Mouse (Mus musculus) thymus, postnatal 25 days (tissue): ENCODE measurements at regions not wholly inside any gene's neighbourhood (a gene's known extent, or its start where the extent isn't known, plus 50 kb on each side); places are given as distances from the start of the nearest gene placed in this dataset.
"Not testable (repeated sequence)": the region's sequence is repeated elsewhere in the genome, so short reads cannot be mapped to it uniquely, and the experiment has no call there.

Experiments used
- DNase-seq: peaks from one replicate; pipeline ENCODE4 v3.0.0; 2022

DNA sequence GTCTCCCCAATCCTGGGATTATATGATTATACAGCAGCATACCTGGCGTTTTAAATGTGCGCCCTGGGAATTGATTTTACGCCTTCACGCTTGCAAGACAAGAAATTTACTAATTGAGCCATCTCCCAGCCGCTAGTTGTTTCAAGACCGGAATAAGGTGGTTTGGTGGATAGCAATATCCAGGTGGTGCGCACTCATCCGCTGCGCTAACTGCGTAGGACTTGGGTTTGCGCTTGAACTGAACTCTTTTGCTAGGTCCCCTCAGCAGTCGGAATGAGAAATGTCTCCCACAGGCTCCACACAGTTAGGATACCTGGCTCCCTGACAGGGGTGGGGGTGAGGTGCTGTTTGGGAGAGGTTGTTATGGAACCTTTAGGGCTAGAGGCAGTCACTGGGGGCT, 136.4 kb upstream of the Rybp start:
- no peak for DNase-seq

GRCm38 (mm10) chr6:100422603-100423002, 135.3 kb upstream of the Rybp start:
- no peak for DNase-seq

DNA sequence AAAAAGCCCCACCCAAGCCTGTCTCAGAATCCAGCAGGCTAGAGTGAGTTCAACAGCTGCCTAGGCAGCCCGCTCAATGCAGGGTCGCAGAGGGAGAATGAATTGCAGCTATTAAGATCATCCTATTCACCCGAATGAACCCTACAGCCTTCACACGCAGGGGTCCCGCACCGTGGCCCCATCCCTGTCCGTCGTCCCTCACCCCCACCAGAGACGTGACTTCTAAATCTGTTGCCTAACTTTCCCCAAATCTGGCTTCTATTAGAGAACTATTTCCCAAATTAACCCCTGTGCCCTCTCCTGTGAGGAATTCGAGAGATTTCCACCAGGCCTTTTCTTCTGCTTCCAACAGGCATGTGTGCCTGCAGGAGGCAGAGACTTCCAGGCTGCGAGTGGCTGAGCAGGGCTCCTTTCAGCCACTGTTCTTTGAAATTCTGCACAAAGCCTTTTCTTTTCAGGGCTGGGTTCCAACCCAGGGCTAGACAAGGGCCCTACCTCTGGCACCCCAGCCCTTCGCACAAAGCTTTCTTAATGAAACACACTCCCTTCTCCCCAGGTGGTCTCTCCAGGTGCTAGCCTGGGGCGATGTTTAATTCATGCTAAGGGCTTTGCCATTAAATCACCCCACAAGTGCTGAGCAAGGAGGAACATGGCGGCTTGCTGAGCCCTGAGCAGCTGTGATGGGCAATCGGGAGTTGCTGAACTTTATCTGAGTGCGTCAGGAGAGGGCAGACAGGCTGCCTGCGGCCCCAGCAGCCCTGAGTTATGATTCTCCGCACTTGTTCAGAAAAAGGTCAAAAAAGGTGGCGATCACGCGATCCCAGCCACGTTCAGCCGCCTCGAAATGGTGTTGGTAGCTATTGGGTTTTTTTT, 134.7 kb upstream of the Rybp start:
- DNase-seq, result no peak

- DNase-seq, result no peak
Observed at GRCm38 (mm10) chr6:100420602-100421001, 133.3 kb upstream of the Rybp start.

GRCm38 (mm10) chr6:100419782-100420540, 132.7 kb upstream of the Rybp start:
- DNase-seq, result no peak

- DNase-seq, result no peak
Observed at GRCm38 (mm10) chr6:100416046-100416445, 128.8 kb upstream of the Rybp start.

DNA sequence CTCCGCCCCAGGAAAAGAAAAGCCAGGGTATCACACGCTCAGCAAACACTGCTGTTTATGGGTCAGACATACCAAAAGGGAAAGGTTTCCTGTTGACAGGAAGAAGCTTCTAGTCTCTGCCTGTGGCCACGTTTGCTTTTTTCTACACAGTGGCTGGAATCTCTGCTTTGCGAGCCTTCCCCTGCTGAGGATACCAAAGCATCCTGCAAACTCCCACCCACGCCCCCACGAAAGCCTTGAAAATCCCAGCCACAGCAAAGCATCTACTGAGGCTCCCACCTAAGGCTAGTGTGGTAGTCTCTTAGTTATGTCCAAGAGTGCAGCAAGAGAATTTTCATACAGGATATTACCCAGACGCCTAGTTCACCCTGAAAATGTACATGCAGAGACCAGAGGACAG, 128.2 kb upstream of the Rybp start:
- DNase-seq, result no peak

GRCm38 (mm10) chr6:100414836-100415235, 127.6 kb upstream of the Rybp start:
- DNase-seq, result no peak

DNA sequence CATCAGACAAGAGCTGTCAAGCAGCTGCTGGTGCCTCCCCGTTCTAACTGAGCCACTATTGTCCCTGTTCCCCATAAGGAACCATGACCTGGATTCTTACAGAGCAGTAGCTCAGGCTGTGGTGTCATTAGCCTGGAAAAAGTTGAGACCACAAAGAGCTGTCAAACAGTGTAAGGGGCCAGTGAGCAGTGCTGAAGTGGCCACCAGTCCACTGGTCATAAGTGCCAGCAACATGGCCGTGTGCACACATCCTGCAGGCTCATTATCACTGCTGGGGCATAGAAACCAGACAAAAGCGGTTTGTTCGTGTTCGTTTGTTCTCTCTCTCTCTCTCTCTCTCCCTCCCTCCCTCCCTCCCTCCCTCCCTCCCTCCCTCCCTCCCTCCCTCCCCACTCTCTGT, 125.2 kb upstream of the Rybp start:
- no peak for DNase-seq

- no peak for DNase-seq
Observed at GRCm38 (mm10) chr6:100411968-100412367, 124.7 kb upstream of the Rybp start.

GRCm38 (mm10) chr6:100410067-100410631, 122.9 kb upstream of the Rybp start:
- no peak for DNase-seq

DNA sequence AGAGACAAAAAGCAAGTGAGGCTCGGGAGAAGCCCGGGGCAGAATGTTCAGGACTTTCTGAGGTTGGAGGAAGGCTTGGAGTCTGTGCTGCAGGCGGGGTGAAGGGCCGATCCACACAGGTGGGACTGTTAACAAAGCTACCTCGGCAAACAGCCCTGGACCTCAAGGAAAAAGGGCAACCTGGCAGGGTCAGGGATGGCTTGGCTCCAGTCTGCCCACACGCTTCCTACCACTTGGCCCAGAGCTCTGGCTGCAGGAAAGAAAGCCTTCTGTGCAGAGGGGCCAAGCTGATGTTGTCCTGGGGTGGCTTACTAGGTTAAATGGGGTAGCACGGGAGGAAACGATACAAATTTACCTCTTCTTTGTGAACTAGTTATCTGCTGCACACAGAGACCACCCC, 121.5 kb upstream of the Rybp start:
- DNase-seq, result no peak

DNA sequence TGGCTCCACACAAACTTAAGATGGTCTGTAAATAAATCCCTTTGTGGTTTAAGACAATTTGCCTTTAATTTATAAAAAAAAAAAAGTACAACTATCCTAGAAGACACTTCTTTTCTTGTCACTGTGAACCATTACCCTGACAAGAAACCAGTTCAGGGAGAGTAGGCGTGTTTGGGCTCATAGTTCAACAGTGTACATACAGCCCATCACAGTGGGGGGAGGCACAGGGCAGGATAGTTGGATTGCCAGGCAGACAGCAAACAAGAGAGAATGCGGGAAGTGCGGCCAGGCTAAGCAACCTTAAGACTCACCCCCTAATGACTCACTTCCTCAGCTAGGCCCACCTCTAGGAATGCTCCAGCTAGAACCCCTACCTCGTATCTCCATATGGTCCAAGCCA, 119.2 kb upstream of the Rybp start:
- DNase-seq, result no peak

GRCm38 (mm10) chr6:100404161-100404560, 116.9 kb upstream of the Rybp start:
- DNase-seq, result no peak

GRCm38 (mm10) chr6:100402716-100403115, 115.4 kb upstream of the Rybp start:
- DNase-seq, result no peak

DNA sequence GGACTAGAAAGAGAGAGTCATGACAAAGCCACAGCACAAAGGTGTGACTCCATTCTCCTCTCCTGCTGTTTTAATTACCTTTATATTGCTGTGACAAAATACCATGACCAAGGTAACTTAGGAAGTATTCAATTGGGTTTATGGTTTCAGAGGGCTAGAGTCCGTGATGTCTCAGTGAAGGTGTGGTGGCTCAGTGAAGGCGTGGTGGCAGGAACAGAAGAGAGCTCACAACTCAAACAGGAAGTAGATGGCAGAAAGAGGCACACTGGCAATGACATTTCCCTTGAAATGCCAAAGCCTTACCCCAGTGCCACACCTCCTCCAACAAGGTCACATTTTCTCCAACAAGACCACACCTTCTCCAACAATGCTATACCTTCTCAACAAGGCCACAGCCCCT, 114.4 kb upstream of the Rybp start:
- DNase-seq, result no peak

GRCm38 (mm10) chr6:100399387-100399786, 112.1 kb upstream of the Rybp start:
- not testable (repeated sequence) for DNase-seq

- no peak for DNase-seq
Observed at GRCm38 (mm10) chr6:100396311-100397200, 109.3 kb upstream of the Rybp start.

- peak; percentile 51 for DNase-seq
Observed at GRCm38 (mm10) chr6:100390258-100390910, 103.1 kb upstream of the Rybp start.

- DNase-seq, result no peak
Observed at GRCm38 (mm10) chr6:100387042-100387441, 99.8 kb upstream of the Rybp start.

DNA sequence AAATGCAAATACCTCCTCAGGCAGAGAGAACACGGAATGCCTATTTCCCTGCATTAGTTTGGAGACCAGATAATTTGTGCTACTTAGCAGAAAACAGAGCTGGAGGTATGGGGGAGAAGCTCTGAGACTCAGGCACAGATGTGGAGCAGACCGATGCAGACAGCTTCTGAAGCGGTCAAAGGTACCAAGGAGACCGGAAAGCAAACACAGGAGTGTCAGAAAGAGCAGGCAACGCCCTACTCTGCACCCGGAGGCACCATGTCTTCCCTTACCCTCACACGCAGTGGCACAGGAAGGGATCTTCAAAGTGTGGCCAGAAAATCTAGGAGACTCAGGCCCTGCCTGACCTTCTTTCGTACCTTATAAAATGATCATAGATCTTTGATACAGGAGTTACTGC, 98.4 kb upstream of the Rybp start:
- no peak for DNase-seq

DNA sequence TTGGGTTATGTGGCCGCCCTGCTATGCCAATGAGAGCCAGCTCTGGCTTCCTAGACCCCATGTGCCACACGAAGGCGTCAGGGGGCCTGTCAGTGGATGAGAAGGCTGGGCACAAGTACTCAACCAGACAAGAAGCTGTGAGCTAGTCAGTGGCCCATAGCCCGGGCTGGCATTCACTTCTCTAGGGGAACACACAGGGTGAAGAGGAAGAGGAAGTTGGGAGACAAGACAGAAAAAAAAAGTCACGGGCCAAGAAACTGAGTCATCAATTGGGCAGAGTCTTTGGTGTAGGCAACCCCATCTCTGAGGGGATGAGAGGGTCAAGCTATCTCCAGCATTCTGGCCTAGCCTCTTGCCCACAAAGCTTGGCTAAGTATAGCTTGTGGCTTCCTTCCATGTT, 93.8 kb upstream of the Rybp start:
- no peak for DNase-seq
